Mouse (Mus musculus): ENCODE measurements around the gene Hcfc1r1. TPM values are rescaled to one million over a fixed set of nuclear protein-coding genes. Genes with fewer than 3 reads are reported as not detected.

Gene Hcfc1r1
- total RNA-seq, 2 experiments from 2014 or later, result 126 to 130 TPM

DNA sequence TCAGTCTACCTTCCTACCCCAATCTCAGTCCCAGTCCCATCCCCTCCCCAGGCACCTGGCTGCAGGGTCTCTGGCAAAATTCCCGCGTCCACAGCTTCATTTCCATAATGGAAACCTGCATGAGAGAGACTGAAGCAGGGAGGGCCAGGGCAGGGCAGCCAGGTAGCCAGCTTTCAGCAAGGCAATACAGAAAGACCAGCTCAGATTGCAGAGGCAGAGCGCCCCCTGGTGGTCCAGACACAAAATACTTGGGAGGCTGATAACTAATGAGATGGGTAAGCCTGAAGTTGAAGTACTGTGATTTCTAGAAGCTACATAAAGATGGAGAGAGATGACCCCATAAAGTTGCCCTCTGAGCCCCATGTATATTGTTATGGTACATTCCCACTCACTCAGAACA, 32.8 kb downstream of the Hcfc1r1 start:
- DNase-seq (ENCODE audit: low spot score in 2 of 2), result peak; percentile 73 to 80

DNA sequence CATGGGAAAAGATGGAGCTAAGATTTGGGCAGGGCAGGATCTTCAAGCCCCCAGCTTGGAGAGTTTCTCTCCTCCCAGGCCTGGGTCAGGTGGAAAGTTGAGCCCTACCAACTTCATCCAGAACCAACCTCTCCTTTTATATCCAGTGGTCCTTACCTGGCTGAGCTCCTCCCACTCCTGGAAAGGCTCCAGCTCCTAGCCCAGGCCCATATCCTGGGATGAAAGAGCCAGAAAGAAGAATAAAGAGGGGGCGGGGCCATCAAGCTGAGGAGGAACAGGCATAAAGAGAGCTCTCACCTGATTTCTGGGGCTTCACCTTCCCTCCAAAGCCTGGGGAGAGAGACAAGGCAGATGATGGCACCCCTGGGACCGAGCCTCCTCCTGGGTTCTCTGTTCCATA, 43.6 kb downstream of the Hcfc1r1 start:
- DNase-seq (ENCODE audit: low spot score in 2 of 2), result no peak

- no peak for DNase-seq (ENCODE audit: low spot score in 2 of 2)
These were observed 46.1 kb downstream of the Hcfc1r1 start for GRCm38 (mm10) chr17:23719455-23719854.

DNA sequence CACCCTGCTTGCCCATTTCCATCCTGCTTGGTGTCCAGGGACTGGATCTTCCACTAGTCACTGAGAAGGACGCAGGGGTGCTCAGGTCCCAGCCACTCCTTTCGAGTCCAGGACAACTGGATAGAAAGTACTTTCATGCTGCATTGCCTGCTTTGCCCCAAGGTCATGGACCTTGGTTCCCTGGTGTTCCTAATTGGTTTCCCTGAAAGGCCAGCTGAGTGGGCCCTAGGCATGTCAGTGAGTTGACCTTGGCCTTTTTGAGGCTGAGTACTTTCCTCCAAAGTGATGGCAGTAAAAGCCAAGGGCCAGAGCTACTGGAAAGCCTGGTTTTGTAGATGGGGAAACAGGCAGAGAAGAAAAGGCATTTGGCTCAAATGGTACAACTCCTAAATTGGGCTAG, 48.5 kb downstream of the Hcfc1r1 start:
- DNase-seq (ENCODE audit: low spot score in 2 of 2), result no peak

DNA sequence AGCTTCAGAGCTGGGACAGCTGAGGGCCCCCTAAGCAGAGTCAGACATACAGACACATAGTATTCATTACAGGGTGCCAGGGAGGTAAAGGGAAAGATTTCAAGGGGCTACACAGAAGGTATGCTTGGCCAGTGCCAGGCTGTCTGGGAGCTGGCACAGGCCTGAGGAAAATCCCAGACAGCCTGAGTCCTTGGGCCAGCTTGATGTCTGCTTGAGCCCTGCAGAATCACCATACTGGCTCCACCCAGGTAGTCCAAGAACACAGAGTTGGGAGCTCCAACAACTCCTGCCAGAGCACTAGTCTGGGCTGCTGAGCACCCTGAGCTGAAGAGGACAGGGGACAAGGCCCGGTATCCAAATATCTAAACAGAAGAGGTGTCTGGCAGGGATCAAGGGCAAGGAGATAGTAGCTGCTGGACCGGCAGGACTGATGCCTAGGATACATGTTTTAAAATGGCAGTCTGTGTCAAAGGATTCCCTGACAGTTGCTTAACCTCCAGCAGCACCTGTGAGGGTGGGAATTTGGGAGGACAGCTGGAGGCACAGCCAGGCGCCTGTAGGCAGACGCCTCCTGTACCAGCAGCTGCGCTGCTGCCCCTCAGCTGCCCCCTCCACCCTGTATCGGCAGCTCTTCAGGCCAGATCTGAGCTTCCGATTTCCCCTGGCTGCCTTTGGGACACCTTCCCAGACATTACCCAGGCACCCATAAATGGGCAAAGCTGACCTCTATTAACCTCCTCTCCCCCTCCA, 49.2 kb downstream of the Hcfc1r1 start, which contains the start of gene 1520401A03Rik:
Gene 1520401A03Rik (minus strand): TSS at position 408 of the 750 bp plus-strand sequence.
- no peak for DNase-seq (ENCODE audit: low spot score in 2 of 2)

Other genes starting within 250 kb of the Hcfc1r1 start
- gene Vmn2r117, start 193.9 kb upstream of the Hcfc1r1 start, total RNA-seq (2021), result not detected
- gene Zfp213, start 109.4 kb upstream of the Hcfc1r1 start, total RNA-seq (2021), result 1 to 10 TPM; 6.8 to 7.1 TPM
- gene Zfp13, start 74.1 kb upstream of the Hcfc1r1 start, total RNA-seq (2021), result 10 to 100 TPM; 27.5 to 29.7 TPM
- gene Zscan10, start 72.7 kb upstream of the Hcfc1r1 start, total RNA-seq (2021), result not detected
- gene Mmp25, start 28.3 kb upstream of the Hcfc1r1 start, total RNA-seq (2021), result under 1 TPM; 0.14 TPM
- gene Bicdl2, start 13.1 kb upstream of the Hcfc1r1 start, total RNA-seq (2021), result not detected
- 1 to 10 TPM; 5.3 to 6.8 TPM for gene Thoc6, start 286 bp downstream of the Hcfc1r1 start, total RNA-seq (2021)
- 10 to 100 TPM; 10.2 to 12.7 TPM for gene Tnfrsf12a, start 3.9 kb downstream of the Hcfc1r1 start, total RNA-seq (2021)
- not detected for gene Cldn6, start 5.7 kb downstream of the Hcfc1r1 start, total RNA-seq (2021)
- gene Cldn9, start 10.4 kb downstream of the Hcfc1r1 start, total RNA-seq (2021), result under 1 TPM; 0.23 to 0.26 TPM
- gene 1520401A03Rik, start 49.2 kb downstream of the Hcfc1r1 start, total RNA-seq (2021), result under 1 TPM; 0.16 to 0.19 TPM
- gene Pkmyt1, start 52.7 kb downstream of the Hcfc1r1 start, total RNA-seq (2021), result 1 to 10 TPM; 5.3 to 5.4 TPM
- gene Paqr4, start 67.3 kb downstream of the Hcfc1r1 start, total RNA-seq (2021), result 10 to 100 TPM; 54.6 to 63.9 TPM
- under 1 TPM; 0.60 to 0.82 TPM for gene Kremen2, start 72.2 kb downstream of the Hcfc1r1 start, total RNA-seq (2021)
- 100 to 1,000 TPM; 459 to 507 TPM for gene Flywch1, start 98.0 kb downstream of the Hcfc1r1 start, total RNA-seq (2021)
- 10 to 100 TPM; 11.7 to 14.2 TPM for gene Flywch2, start 112.5 kb downstream of the Hcfc1r1 start, total RNA-seq (2021)
- 100 to 1,000 TPM; 548 to 585 TPM for gene Srrm2, start 116.9 kb downstream of the Hcfc1r1 start, total RNA-seq (2021)
- gene Elob, start 155.5 kb downstream of the Hcfc1r1 start, total RNA-seq (2021), result 100 to 1,000 TPM; 359 to 364 TPM
- not detected for gene Prss33, start 162.5 kb downstream of the Hcfc1r1 start, total RNA-seq (2021)
- not detected for gene Prss32, start 170.3 kb downstream of the Hcfc1r1 start, total RNA-seq (2021)
- 1 to 10 TPM; 1.6 to 2.1 TPM for gene Prss41, start 170.6 kb downstream of the Hcfc1r1 start, total RNA-seq (2021)
- gene Prss21, start 194.5 kb downstream of the Hcfc1r1 start, total RNA-seq (2021), result not detected
- not detected for gene Dcpp1, start 207.3 kb downstream of the Hcfc1r1 start, total RNA-seq (2021)
- gene Dcpp2, start 207.3 kb downstream of the Hcfc1r1 start, total RNA-seq (2021), result not detected
- not detected for gene Dcpp3, start 243.9 kb downstream of the Hcfc1r1 start, total RNA-seq (2021)

Measured in left cerebral cortex, adult 18-20 months (tissue).